Mouse (Mus musculus): ENCODE measurements around the gene Gm14597. TPM values are rescaled to one million over a fixed set of nuclear protein-coding genes. Genes with fewer than 3 reads are reported as not detected.
A peak's percentile ranks its signal among the peaks of the same experiment; 100 is the strongest.
"Not testable (repeated sequence)": the region's sequence is repeated elsewhere in the genome, so short reads cannot be mapped to it uniquely, and the experiment has no call there.

The Gm14597 gene
- polyA plus RNA-seq (2014; fragmentation: Nextera tagmentation; extraction: Ambion mirVana): 0.70 TPM in 1 of 2 replicates, not detected in the other

GRCm38 (mm10) chrX:53608879-53609278, at the start of gene Gm14597:
TSS of gene Gm14597 (minus strand) at chrX:53608979.
- WGBS: 62% methylated on average over 3 of the region's 4 CpGs

GRCm38 (mm10) chrX:53652917-53653316, 44.1 kb upstream of the Gm14597 start:
- not testable (repeated sequence) for H3K27ac ChIP-seq (replicated peaks; ENCODE audit: low read depth, low read length); ATAC-seq (ENCODE audit: low FRiP score, low TSS enrichment); H3K36me3 ChIP-seq (ENCODE audit: control insufficient read depth, insufficient read depth, low read length); H3K9me3 ChIP-seq (ENCODE audit: control insufficient read depth, low read length); DNase-seq; H3K4me1 ChIP-seq (ENCODE audit: control insufficient read depth, insufficient read depth, low read length); H3K4me3 ChIP-seq (replicated peaks; ENCODE audit: low read depth, low read length); H3K4me2 ChIP-seq (ENCODE audit: low read length); H3K27me3 ChIP-seq (ENCODE audit: control insufficient read depth, insufficient read depth, low read length); H3K9ac ChIP-seq (replicated peaks; ENCODE audit: low read length)
- 61% methylated on average over 4 of the region's 4 CpGs for WGBS

More at GRCm38 (mm10) chrX:53608879-53609278, at the start of gene Gm14597:
- not testable (repeated sequence) for H3K4me1 ChIP-seq (ENCODE audit: control insufficient read depth, insufficient read depth, low read length); DNase-seq; H3K9me3 ChIP-seq (ENCODE audit: control insufficient read depth, low read length); H3K27me3 ChIP-seq (ENCODE audit: control insufficient read depth, insufficient read depth, low read length); H3K36me3 ChIP-seq (ENCODE audit: control insufficient read depth, insufficient read depth, low read length); ATAC-seq (ENCODE audit: low FRiP score, low TSS enrichment)
- Histone ChIP-seq H3K27ac (replicated peaks; ENCODE audit: low read depth, low read length) (peak within 1 kb of the TSS; percentile 86), H3K4me3 (replicated peaks; ENCODE audit: low read depth, low read length) (peak within 1 kb of the TSS; percentile 46), H3K4me2 (ENCODE audit: low read length) (peak within 1 kb of the TSS; percentile 54), H3K9ac (replicated peaks; ENCODE audit: low read length) (peak within 1 kb of the TSS; percentile 65)

GRCm38 (mm10) chrX:53645885-53646284, 37.1 kb upstream of the Gm14597 start:
- no peak overlapping the region for H3K27ac ChIP-seq (replicated peaks; ENCODE audit: low read depth, low read length)
- H3K36me3 ChIP-seq (ENCODE audit: control insufficient read depth, insufficient read depth, low read length): no peaks in the 10 kb centered on the region
- H3K4me2 ChIP-seq (ENCODE audit: low read length): no peak overlapping the region
- ATAC-seq (ENCODE audit: low FRiP score, low TSS enrichment) (no peak), DNase-seq (no peak)
- no peak overlapping the region for H3K4me3 ChIP-seq (replicated peaks; ENCODE audit: low read depth, low read length)
- H3K9ac ChIP-seq (replicated peaks; ENCODE audit: low read length): no peak overlapping the region
- no peaks in the 10 kb centered on the region for H3K9me3 ChIP-seq (ENCODE audit: control insufficient read depth, low read length)
- H3K4me1 ChIP-seq (ENCODE audit: control insufficient read depth, insufficient read depth, low read length): peaks cover 3% of the 10 kb centered on the region; the same call in 1 of the 2 replicates
- H3K27me3 ChIP-seq (ENCODE audit: control insufficient read depth, insufficient read depth, low read length): no peaks in the 10 kb centered on the region
- WGBS: 79% methylated on average over 6 of the region's 6 CpGs

GRCm38 (mm10) chrX:53642980-53643961, 34.5 kb upstream of the Gm14597 start, which contains the start of gene Rtl8a:
TSS of gene Rtl8a (minus strand) at chrX:53643682.
- WGBS: 8% methylated on average over 12 of the region's 50 CpGs
- not testable (repeated sequence) for H3K4me1 ChIP-seq (ENCODE audit: control insufficient read depth, insufficient read depth, low read length); H3K9ac ChIP-seq (replicated peaks; ENCODE audit: low read length); H3K9me3 ChIP-seq (ENCODE audit: control insufficient read depth, low read length); H3K36me3 ChIP-seq (ENCODE audit: control insufficient read depth, insufficient read depth, low read length); H3K27me3 ChIP-seq (ENCODE audit: control insufficient read depth, insufficient read depth, low read length)
- DNase-seq: peak; percentile 91
- peak; percentile 92 for ATAC-seq (ENCODE audit: low FRiP score, low TSS enrichment)
- Histone ChIP-seq H3K4me3 (replicated peaks; ENCODE audit: low read depth, low read length) (peak within 1 kb of the TSS; percentile 28), H3K4me2 (ENCODE audit: low read length) (peak within 1 kb of the TSS; percentile 51), H3K27ac (replicated peaks; ENCODE audit: low read depth, low read length) (peak within 1 kb of the TSS; percentile 46; the same call in 1 of the 2 replicates)

DNA sequence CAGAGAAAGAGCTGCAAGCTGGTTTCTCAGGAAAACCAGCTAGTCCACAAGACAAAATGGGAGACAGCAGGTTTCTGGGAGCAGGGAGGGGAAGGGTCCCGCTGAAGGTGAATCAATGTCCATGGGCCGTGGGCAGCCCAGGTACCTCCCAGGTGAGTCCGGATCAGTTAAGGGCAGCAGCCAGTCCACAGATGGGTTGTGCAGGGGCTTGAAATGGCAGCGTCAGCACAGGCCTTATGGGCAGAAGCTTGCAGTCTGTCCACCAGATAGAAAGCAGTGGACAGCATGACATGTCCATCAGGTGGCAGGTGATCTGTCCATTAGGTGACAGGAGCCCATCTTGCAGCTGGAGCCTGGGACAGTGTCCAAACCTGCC, 33.8 kb upstream of the Gm14597 start:
- not testable (repeated sequence) for H3K36me3 ChIP-seq (ENCODE audit: control insufficient read depth, insufficient read depth, low read length); H3K9me3 ChIP-seq (ENCODE audit: control insufficient read depth, low read length); H3K9ac ChIP-seq (replicated peaks; ENCODE audit: low read length); H3K27ac ChIP-seq (replicated peaks; ENCODE audit: low read depth, low read length); H3K27me3 ChIP-seq (ENCODE audit: control insufficient read depth, insufficient read depth, low read length); DNase-seq; H3K4me1 ChIP-seq (ENCODE audit: control insufficient read depth, insufficient read depth, low read length)
- peak overlapping the region; percentile 26 for H3K4me3 ChIP-seq (replicated peaks; ENCODE audit: low read depth, low read length)
- H3K4me2 ChIP-seq (ENCODE audit: low read length): peak overlapping the region; percentile 48
- peak; percentile 22; the same call in 1 of the 2 replicates for ATAC-seq (ENCODE audit: low FRiP score, low TSS enrichment)
- WGBS: 56% methylated on average over 3 of the region's 4 CpGs

DNA sequence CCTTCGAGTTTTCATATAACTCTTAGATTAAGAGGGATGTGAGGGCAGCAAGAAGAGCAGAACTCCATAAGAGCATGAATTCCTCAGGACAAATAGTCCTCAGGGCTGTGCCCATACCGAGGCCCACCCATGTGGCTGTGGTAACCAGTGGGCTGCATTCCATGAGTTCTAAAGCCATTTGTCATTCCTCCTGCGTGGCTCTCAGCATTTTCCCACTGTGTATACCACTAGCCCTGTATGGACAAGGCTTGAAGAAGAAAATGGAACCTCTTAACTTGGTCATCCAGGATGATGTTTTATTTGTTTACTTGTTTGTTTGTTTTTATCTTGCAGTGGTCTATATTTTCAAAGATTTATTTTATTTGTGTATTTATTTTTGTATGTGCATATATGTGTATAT, 29.3 kb upstream of the Gm14597 start:
- WGBS: 63% methylated on average over 3 of the region's 3 CpGs
- not testable (repeated sequence) for H3K27ac ChIP-seq (replicated peaks; ENCODE audit: low read depth, low read length); DNase-seq; H3K9me3 ChIP-seq (ENCODE audit: control insufficient read depth, low read length); H3K36me3 ChIP-seq (ENCODE audit: control insufficient read depth, insufficient read depth, low read length); H3K9ac ChIP-seq (replicated peaks; ENCODE audit: low read length); H3K27me3 ChIP-seq (ENCODE audit: control insufficient read depth, insufficient read depth, low read length); H3K4me2 ChIP-seq (ENCODE audit: low read length); ATAC-seq (ENCODE audit: low FRiP score, low TSS enrichment); H3K4me3 ChIP-seq (replicated peaks; ENCODE audit: low read depth, low read length); H3K4me1 ChIP-seq (ENCODE audit: control insufficient read depth, insufficient read depth, low read length)

DNA sequence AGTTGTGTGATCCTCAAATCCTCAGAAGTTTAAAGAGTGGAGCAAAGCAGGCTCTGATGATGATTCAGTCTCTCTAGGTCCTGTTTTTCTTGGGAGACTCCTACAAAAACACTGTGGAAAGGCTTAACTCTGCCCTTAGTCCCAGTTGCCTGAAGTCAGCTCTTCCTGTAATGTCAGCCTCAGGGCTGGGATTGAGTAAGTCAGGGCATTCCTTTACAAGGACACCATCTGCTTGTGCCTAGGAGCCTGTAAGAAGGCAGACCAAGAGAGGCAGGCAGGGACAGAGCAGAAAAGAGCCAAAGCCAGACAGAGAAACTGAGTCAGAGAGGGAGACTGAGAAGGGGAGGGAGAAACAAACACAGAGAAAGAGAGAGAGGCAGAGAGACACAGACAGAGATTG, 2.6 kb upstream of the Gm14597 start:
- not testable (repeated sequence) for H3K27ac ChIP-seq (replicated peaks; ENCODE audit: low read depth, low read length); H3K9ac ChIP-seq (replicated peaks; ENCODE audit: low read length); ATAC-seq (ENCODE audit: low FRiP score, low TSS enrichment); H3K4me3 ChIP-seq (replicated peaks; ENCODE audit: low read depth, low read length); H3K4me1 ChIP-seq (ENCODE audit: control insufficient read depth, insufficient read depth, low read length); H3K27me3 ChIP-seq (ENCODE audit: control insufficient read depth, insufficient read depth, low read length); H3K9me3 ChIP-seq (ENCODE audit: control insufficient read depth, low read length); DNase-seq; H3K36me3 ChIP-seq (ENCODE audit: control insufficient read depth, insufficient read depth, low read length); H3K4me2 ChIP-seq (ENCODE audit: low read length)

- Histone ChIP-seq H3K27ac (replicated peaks; ENCODE audit: low read depth, low read length) (no peak overlapping the region), H3K9me3 (ENCODE audit: control insufficient read depth, low read length) (no peaks in the 10 kb centered on the region), H3K4me2 (ENCODE audit: low read length) (no peak overlapping the region), H3K4me1 (ENCODE audit: control insufficient read depth, insufficient read depth, low read length) (no peaks in the 10 kb centered on the region), H3K27me3 (ENCODE audit: control insufficient read depth, insufficient read depth, low read length) (no peaks in the 10 kb centered on the region), H3K9ac (replicated peaks; ENCODE audit: low read length) (no peak overlapping the region), H3K36me3 (ENCODE audit: control insufficient read depth, insufficient read depth, low read length) (no peaks in the 10 kb centered on the region), H3K4me3 (replicated peaks; ENCODE audit: low read depth, low read length) (no peak overlapping the region)
- WGBS: 4% methylated on average over 3 of the region's 3 CpGs
- DNase-seq (peak; percentile 84), ATAC-seq (ENCODE audit: low FRiP score, low TSS enrichment) (no peak)
These were observed 1.8 kb upstream of the Gm14597 start for GRCm38 (mm10) chrX:53610571-53610970.

Data from midbrain, embryonic 14.5 days (tissue).